Mouse (Mus musculus) splenic B cell, adult 2 months (primary cell): ENCODE data around the gene Slc35f6.
A peak's percentile ranks its signal among the peaks of the same experiment; 100 is the strongest.
"Not testable (repeated sequence)": the region's sequence is repeated elsewhere in the genome, so short reads cannot be mapped to it uniquely, and the experiment has no call there.

ENCODE experiments used
- DNase-seq: peaks from one replicate; pipeline ENCODE4 v3.0.0-alpha.2; 2011; ENCODE audit warnings: low read depth, low spot score
- H3K27me3 ChIP-seq: 2 replicates; pipeline ENCODE4 v1.6.1; 2012; ENCODE audit warnings: mild to moderate bottlenecking, low read length, moderate library complexity, mixed read lengths; ENCODE audit not compliant: control insufficient read depth, poor library complexity, insufficient read depth, severe bottlenecking
- H3K36me3 ChIP-seq: 2 replicates; pipeline ENCODE4 v1.6.1; 2012; ENCODE audit warnings: mild to moderate bottlenecking, low read length, moderate library complexity, mixed read lengths; ENCODE audit not compliant: control insufficient read depth, poor library complexity, insufficient read depth, severe bottlenecking

Slc35f6 gene

DNA sequence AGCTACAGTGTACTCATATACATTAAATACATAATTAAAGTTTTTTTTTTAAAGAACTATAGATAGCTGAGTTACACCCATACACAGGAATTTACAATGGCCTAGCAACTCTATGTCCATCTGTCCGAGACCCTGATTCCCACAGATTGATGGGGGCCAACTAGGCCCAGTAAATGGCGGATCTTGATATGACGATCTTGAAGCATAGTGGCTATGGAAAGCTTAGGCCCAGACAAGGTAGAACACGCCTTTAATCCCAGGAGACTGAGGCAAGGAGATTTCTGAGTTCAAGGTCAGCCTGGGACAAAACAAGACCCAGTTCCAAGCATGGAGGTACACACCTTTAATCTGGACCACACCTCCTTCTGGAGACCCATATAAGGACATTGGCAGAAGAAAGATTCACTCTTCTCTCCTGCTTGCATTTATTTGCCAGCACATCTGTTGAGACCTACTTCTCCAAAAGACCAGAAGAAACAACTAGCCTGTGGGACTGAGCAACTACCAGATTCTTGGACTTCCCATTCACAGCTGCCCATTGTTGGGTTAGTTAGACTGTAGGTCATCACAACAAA lies 31.1 kb downstream of the Slc35f6 start:
- H3K27me3 ChIP-seq = no peaks in the 10 kb centered on the region
- DNase-seq = no peak

DNA sequence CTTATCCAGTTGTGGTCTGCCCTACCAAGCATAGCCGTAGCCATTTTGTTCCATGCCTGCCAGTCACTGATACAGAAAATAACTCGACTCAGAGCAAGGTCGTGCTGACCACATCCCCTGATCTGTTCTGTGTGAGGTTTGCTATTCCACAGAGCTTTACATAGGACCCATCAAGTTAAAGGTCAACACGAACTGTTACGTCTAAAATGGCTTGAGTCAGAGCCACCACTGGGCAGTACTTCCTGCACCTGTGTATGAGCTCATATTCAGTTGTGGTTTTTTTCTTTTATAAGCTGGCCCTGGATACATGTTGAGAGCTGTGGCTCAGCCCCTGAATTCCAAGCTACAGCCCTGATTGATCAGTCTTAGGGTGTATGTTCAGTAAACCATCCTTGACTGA lies 31.9 kb downstream of the Slc35f6 start:
- no peaks in the 10 kb centered on the region; the same call in 1 of the 2 replicates for H3K36me3 ChIP-seq
- no peak for DNase-seq
- no peaks in the 10 kb centered on the region for H3K27me3 ChIP-seq

More for the DNA sequence above, 31.1 kb downstream of the Slc35f6 start:
- peaks cover 5% of the 10 kb centered on the region for H3K36me3 ChIP-seq

DNA sequence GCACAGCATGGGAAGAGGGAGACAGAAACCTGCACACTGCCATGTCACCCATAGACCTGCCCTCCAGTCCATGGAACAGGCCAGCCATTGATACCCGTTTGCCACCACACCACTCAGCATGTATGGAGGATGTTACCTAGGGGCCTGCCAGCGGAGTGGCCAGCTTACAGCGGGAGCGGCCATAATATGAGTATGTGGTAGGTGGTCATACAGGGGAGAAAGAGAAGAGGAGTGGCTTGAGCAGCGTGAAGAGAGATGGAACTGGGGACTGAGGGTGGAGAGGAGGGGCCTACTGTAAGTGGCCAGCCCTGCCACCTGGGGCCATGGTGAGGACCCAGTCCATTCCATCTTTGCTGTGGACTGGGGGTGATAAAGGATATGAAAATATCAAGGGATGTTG lies 34.2 kb downstream of the Slc35f6 start:
- Histone ChIP-seq H3K36me3 (no peaks in the 10 kb centered on the region), H3K27me3 (no peaks in the 10 kb centered on the region)

DNA sequence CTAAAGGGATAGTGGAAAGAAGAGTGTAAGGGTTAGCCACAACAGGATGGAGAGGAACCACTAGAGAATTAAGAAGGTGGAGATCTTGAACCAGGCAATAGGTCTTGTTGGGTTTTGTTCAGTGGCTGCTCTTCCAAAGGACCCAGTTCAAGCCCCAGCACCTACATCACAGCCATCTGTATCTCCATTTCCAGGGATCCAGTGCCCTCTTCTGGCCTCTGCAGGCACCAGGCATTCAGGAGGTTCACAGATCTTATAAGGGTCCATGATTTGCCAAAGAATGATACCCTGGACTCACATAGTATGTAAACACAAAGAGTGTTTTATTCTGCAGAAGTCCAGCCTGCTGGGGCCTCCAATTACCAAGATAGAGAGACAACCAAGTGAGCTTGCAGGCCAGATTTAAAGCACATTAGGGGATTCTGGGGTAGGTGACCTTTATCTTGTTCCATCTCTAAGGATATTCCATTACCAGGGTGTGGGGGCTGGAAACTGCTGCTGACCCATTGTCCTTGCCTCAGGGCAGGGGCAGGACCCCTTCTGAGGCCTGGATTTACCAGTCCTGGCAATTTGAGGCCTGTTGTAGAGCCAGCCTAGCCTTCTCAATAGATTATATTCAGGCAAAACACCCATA lies 35.4 kb downstream of the Slc35f6 start:
- Histone ChIP-seq H3K27me3 (no peaks in the 10 kb centered on the region), H3K36me3 (no peaks in the 10 kb centered on the region)
- peak; percentile 49 for DNase-seq

More for the DNA sequence above, 34.2 kb downstream of the Slc35f6 start:
- no peak for DNase-seq

DNA sequence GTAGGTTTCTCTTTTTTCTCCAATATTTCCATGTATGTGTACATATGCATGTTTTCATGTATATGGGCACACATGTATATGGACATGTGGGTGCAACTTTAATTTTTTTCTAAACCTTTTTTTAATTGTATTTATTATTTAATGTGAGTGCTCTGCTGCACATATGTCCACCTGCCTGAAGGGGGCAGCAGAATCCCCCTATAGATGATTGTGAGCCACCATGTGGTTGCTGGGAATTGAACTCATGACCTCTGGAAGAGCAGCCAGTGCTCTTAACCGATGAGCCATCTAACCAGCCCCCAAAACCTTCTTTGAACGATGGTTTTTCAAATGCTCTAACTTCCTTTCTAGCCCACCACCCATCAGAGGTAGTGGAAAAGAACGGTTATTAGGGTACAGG lies 36.3 kb downstream of the Slc35f6 start:
- H3K36me3 ChIP-seq = no peaks in the 10 kb centered on the region
- DNase-seq = peak; percentile 33
- no peaks in the 10 kb centered on the region for H3K27me3 ChIP-seq

DNA sequence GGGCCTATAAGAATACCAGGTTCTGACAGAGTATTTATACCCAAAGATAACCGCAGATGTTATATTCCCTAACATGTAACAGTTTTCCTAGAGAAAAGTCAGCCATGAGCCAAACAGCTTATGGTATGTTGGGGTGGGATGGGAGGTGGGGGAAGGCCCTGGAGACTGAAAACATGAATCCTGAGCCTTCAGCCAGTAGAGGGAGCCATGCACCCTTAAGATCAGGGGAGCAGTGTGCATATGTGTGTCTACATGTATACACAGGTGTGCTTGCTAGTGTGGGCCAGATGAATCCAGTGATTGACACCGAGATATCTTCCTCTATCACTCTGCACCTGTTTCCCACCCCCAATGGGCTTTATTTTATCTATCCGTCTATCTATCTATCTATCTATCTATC lies 39.0 kb downstream of the Slc35f6 start:
- DNase-seq = peak; percentile 54
- Histone ChIP-seq H3K27me3 (no peaks in the 10 kb centered on the region), H3K36me3 (no peaks in the 10 kb centered on the region)

DNA sequence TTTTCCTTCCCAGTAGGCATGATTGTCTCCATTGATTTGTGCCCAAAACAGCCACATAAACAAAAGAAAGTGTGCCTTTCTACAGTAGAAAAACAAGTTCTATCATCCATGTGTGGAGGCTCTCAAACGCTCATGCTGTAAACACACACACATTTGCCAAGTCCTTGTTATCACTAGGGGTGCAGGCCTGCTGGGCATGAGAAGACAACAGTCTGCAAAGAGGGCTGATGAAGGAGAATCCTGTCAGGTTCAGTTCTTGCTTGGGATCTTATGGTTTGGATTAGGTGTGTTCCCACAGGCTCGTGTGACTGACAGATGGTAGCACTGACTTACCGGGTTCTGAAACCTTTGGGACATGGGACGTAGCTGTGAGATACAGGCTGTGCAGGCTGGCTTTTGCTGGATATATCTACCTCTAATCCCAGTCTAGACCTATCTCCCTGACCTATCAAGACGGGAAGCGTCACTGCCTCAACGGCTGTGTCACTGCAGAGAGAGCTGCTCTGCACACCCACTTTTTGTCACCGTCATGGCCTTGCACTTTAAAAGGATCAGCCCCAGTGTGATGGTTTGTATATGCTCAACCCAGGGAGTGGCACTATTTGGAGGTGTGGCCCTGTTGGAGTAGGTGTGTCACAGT lies 52.7 kb downstream of the Slc35f6 start:
- Histone ChIP-seq H3K36me3 (no peaks in the 10 kb centered on the region), H3K27me3 (no peaks in the 10 kb centered on the region)
- DNase-seq = no peak

DNA sequence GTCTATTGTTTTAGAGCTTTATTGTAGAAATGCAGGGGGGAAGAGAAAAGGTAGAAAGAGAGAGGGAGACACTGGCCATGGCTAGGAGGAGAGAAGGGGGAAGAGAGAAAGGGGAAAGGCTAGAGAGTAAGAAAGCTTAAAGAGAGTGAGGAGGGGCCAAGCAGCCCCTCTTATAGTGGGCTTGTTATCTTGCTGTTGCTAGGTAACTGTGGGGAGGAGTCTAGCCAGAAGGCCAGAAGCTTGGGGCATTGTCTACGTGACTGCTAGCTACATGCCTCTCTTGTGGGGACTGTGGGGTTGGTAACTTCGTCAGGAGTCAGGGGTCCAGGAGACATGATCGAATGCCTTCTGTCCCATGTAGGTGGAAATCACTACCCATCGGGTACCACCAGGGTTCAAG lies 53.6 kb downstream of the Slc35f6 start:
- not testable (repeated sequence) for H3K27me3 ChIP-seq, DNase-seq

DNA sequence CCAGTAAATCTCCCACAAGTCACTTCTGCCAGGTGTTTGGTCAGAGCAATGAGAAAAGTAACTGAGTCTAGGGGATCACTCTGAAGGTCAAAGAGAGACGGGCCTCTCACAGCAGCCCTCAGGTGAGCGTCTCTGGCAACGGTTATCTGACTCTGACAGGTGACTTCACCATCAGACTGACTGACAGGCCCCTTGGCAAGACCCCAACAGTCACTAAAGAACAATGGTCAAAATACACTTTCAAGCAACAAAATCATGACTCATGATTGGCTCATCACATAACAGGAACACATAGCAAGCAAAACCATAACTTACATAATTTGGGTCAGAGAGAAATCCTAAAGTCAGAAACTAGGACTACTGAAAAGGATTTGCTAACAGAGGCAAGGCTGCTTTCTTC lies 54.1 kb downstream of the Slc35f6 start:
- DNase-seq = no peak
- Histone ChIP-seq H3K36me3 (no peaks in the 10 kb centered on the region), H3K27me3 (no peaks in the 10 kb centered on the region)

More for the DNA sequence above, 53.6 kb downstream of the Slc35f6 start:
- not testable (repeated sequence) for H3K36me3 ChIP-seq
